Mouse (Mus musculus): ENCODE measurements at regions not wholly inside any gene's neighbourhood (a gene's known extent, or its start where the extent isn't known, plus 50 kb on each side); places are given as distances from the start of the nearest gene placed in this dataset.

DNA sequence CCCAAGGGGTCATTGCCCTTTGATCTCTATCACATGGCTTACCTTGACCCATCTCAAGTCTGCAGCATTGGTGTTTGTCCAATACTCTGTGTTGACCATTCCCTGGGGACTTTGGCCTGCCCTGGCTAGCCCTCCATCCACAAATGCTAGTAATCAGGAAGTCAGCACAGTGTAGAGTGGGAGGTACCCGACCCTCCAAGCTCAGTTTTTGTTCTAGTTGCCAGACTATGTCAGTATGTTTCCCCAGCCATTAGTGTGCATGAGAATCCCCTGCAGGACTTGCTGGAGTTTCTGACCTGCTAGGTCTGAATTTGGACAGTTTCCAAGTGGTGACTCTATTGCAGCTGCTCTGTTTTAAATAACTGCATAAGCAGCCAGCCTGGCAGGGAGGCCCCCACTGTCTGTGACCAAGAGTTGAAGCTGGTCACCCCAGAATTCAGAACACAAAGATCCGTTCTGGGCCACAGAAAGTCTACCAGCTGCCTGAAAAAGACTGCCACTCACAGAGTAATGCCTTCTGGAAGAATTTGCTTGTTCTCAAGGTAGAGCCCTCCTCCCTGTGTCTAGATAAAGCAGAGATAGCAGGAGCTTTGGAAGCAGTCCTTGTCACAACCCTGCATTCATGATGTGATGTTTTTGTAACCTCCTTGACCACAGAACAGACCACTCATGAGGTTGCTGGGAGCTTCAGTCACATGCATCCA, 118.0 kb upstream of the Slc22a23 start:
- TF ChIP-seq POLR2A (IDR thresholded peaks at IDR 0.05; ENCODE audit: borderline replicate concordance, extremely low read depth, insufficient read depth, insufficient read length, poor library complexity, severe bottlenecking) (no peak), CTCF (IDR thresholded peaks at IDR 0.05; ENCODE audit: borderline replicate concordance, extremely low read depth, insufficient read depth, insufficient read length) (no peak)
- DNase-seq (ENCODE audit: low read depth), result peak; percentile 83

DNA sequence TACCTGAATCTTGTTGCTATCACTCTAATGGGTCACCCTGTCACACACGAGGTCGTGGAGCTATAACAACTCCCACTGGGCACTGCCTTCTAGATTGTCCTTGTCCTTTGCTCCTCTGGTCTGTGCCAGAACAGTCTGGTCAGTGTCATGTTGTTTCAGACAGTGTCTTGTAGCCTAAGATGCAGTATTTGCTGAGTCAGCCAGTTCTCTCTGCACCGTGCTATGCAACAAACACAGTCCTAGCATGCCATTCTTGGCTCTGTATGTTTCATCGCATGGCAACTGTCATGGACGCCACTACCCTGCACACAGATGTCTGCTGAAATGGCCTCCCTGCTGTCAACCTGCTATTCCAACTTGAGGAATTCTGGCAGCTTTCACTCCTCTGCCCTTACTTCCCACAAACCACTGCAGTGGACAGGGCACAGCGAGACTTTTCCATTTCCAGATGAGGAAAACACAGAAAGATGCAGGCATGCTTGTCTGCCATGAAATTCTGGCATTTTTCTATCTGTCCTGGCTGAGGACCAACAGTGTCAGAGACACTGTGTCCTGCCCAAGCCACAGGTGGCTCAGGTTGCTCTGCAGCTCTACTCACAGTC, 117.3 kb upstream of the Slc22a23 start:
- TF ChIP-seq POLR2A (IDR thresholded peaks at IDR 0.05; ENCODE audit: borderline replicate concordance, extremely low read depth, insufficient read depth, insufficient read length, poor library complexity, severe bottlenecking), result no peak
- DNase-seq (ENCODE audit: low read depth), result peak; percentile 27

DNA sequence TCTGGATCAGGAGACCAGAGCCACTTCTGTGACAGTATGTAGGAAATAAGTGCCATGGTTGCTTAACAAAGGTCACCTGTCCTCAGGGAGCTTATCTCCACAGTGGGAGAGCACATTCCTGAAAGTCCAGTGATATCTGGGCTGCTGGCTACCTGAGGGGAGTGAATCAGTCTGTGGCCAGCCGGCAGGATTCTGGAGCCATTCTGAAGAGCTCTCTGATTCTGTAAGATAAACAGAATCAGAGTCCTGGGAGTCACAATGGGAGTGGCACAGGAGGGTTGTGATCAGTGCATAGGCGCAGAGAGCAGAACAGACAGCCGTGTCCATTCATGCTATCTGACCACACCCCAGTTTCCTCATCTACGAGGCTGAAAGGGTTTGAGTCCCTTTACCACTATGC, 116.0 kb upstream of the Slc22a23 start:
- no peak for DNase-seq (ENCODE audit: low read depth)
- TF ChIP-seq POLR2A (IDR thresholded peaks at IDR 0.05; ENCODE audit: borderline replicate concordance, extremely low read depth, insufficient read depth, insufficient read length, poor library complexity, severe bottlenecking) (no peak), CTCF (IDR thresholded peaks at IDR 0.05; ENCODE audit: borderline replicate concordance, extremely low read depth, insufficient read depth, insufficient read length) (no peak)

GRCm38 (mm10) chr13:34456051-34456450, 111.1 kb upstream of the Slc22a23 start:
- TF ChIP-seq CTCF (IDR thresholded peaks at IDR 0.05; ENCODE audit: borderline replicate concordance, extremely low read depth, insufficient read depth, insufficient read length) (no peak), POLR2A (IDR thresholded peaks at IDR 0.05; ENCODE audit: borderline replicate concordance, extremely low read depth, insufficient read depth, insufficient read length, poor library complexity, severe bottlenecking) (no peak)
- DNase-seq (ENCODE audit: low read depth), result no peak

- DNase-seq (ENCODE audit: low read depth), result no peak
- TF ChIP-seq POLR2A (IDR thresholded peaks at IDR 0.05; ENCODE audit: borderline replicate concordance, extremely low read depth, insufficient read depth, insufficient read length, poor library complexity, severe bottlenecking) (no peak), CTCF (IDR thresholded peaks at IDR 0.05; ENCODE audit: borderline replicate concordance, extremely low read depth, insufficient read depth, insufficient read length) (no peak)
Measured at GRCm38 (mm10) chr13:34446806-34447205, 101.8 kb upstream of the Slc22a23 start.

GRCm38 (mm10) chr13:34446327-34446726, 101.3 kb upstream of the Slc22a23 start:
- peak; percentile 22 for DNase-seq (ENCODE audit: low read depth)
- no peak for TF ChIP-seq POLR2A (IDR thresholded peaks at IDR 0.05; ENCODE audit: borderline replicate concordance, extremely low read depth, insufficient read depth, insufficient read length, poor library complexity, severe bottlenecking)

- no peak for DNase-seq (ENCODE audit: low read depth)
Measured at GRCm38 (mm10) chr13:34441347-34441746, 96.4 kb upstream of the Slc22a23 start.

DNA sequence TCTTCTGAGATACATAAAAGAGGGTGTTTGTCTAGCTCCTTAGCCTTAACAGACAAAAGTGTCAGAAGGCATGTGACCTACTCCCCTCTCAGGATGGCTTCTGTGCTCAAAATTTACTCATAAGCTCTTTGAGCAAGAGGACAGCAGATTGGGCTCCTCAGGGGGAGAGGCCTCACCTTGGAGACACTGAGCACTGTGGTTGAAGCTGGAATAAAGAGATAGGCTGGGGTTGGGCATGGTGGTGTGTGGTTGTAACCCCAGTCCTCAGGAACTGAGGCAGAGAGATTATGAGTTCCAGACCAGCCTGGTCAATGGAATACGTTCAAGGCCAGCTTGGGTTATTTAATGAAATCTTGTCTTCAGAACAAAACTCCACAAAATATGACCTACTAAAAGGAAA, 82.5 kb upstream of the Slc22a23 start:
- TF ChIP-seq POLR2A (IDR thresholded peaks at IDR 0.05; ENCODE audit: borderline replicate concordance, extremely low read depth, insufficient read depth, insufficient read length, poor library complexity, severe bottlenecking) (no peak), CTCF (IDR thresholded peaks at IDR 0.05; ENCODE audit: borderline replicate concordance, extremely low read depth, insufficient read depth, insufficient read length) (no peak)
- DNase-seq (ENCODE audit: low read depth), result no peak

More at GRCm38 (mm10) chr13:34441347-34441746, 96.4 kb upstream of the Slc22a23 start:
- no peak for TF ChIP-seq POLR2A (IDR thresholded peaks at IDR 0.05; ENCODE audit: borderline replicate concordance, extremely low read depth, insufficient read depth, insufficient read length, poor library complexity, severe bottlenecking)
- TF ChIP-seq CTCF (IDR thresholded peaks at IDR 0.05; ENCODE audit: borderline replicate concordance, extremely low read depth, insufficient read depth, insufficient read length), result no peak

DNA sequence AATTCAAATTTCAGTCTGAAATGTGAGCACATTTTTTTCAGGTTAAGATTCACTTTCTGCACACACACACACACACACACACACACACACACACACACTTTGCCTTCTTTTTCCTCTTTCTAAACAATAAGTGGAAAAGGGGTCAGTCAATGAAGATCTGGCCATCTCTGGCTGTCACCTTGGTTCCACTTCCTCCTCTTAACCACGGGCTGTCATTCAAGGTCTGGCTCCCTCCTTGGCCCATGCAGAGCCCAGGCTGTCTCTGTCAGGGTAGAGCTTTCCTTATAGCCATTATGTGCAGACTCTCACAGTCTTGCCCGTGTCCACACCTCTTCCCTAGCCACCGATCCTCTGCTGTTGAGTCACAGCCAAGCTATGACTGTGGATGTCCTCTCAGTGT, 79.9 kb upstream of the Slc22a23 start:
- DNase-seq (ENCODE audit: low read depth), result no peak
- TF ChIP-seq CTCF (IDR thresholded peaks at IDR 0.05; ENCODE audit: borderline replicate concordance, extremely low read depth, insufficient read depth, insufficient read length) (no peak), POLR2A (IDR thresholded peaks at IDR 0.05; ENCODE audit: borderline replicate concordance, extremely low read depth, insufficient read depth, insufficient read length, poor library complexity, severe bottlenecking) (no peak)

DNA sequence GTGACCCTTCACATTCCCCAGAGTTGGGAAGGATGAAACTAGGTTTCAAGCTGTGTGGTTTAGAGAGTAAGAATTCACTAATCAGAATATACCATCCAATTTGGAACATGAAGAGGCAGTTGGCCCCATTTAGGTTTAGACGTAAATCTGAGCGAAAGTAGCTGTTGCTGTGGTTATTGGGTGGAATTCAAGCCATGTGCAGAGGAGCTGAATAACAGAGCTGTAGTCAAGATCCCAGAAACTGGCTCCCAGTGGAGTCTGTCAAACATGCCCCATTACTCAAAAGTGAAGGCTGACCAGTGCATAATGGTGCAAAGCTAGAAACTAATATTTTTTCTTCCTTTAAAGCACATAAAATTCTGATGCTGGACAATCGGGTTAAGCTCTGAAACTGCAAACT, 76.7 kb upstream of the Slc22a23 start:
- no peak for DNase-seq (ENCODE audit: low read depth)
- no peak for TF ChIP-seq CTCF (IDR thresholded peaks at IDR 0.05; ENCODE audit: borderline replicate concordance, extremely low read depth, insufficient read depth, insufficient read length)
- no peak for TF ChIP-seq POLR2A (IDR thresholded peaks at IDR 0.05; ENCODE audit: borderline replicate concordance, extremely low read depth, insufficient read depth, insufficient read length, poor library complexity, severe bottlenecking)

- TF ChIP-seq POLR2A (IDR thresholded peaks at IDR 0.05; ENCODE audit: borderline replicate concordance, extremely low read depth, insufficient read depth, insufficient read length, poor library complexity, severe bottlenecking), result no peak
- no peak for TF ChIP-seq CTCF (IDR thresholded peaks at IDR 0.05; ENCODE audit: borderline replicate concordance, extremely low read depth, insufficient read depth, insufficient read length)
- DNase-seq (ENCODE audit: low read depth), result no peak
Measured at GRCm38 (mm10) chr13:34420341-34421156, 75.6 kb upstream of the Slc22a23 start.

Measured in brain, embryonic 14.5 days (tissue).